Mouse (Mus musculus): ENCODE measurements around the gene 1700029P11Rik. TPM values are rescaled to one million over a fixed set of nuclear protein-coding genes. Genes with fewer than 3 reads are reported as not detected.

Gene 1700029P11Rik
- total RNA-seq, 1 experiment from 2014 or later = not detected

Other genes with a start within 250 kb of the 1700029P11Rik start
- gene Zc3h7b, start 235.5 kb upstream of the 1700029P11Rik start, total RNA-seq (2017) = 13.6 and 14.5 TPM in 2 replicates
- gene Rangap1, start 235.0 kb upstream of the 1700029P11Rik start, total RNA-seq (2017) = 30.6 and 32.8 TPM in 2 replicates
- 26.2 and 29.4 TPM in 2 replicates for gene Tef, start 178.1 kb upstream of the 1700029P11Rik start, total RNA-seq (2017)
- 44.3 and 48.5 TPM in 2 replicates for gene Tob2, start 121.7 kb upstream of the 1700029P11Rik start, total RNA-seq (2017)
- 42.9 and 65.9 TPM in 2 replicates for gene Phf5a, start 108.6 kb upstream of the 1700029P11Rik start, total RNA-seq (2017)
- gene Aco2, start 108.2 kb upstream of the 1700029P11Rik start, total RNA-seq (2017) = 86.2 and 108 TPM in 2 replicates
- gene Polr3h, start 54.3 kb upstream of the 1700029P11Rik start, total RNA-seq (2017) = 11.5 and 12.2 TPM in 2 replicates
- 0.37 TPM in 1 of 2 replicates, not detected in the other for gene Csdc2, start 43.8 kb upstream of the 1700029P11Rik start, total RNA-seq (2017)
- gene Pmm1, start 19.6 kb upstream of the 1700029P11Rik start, total RNA-seq (2017) = 5.0 and 9.6 TPM in 2 replicates
- 33.9 and 49.0 TPM in 2 replicates for gene Xrcc6, start 7.3 kb downstream of the 1700029P11Rik start, total RNA-seq (2017)
- 7.3 and 7.7 TPM in 2 replicates for gene Desi1, start 53.3 kb downstream of the 1700029P11Rik start, total RNA-seq (2017)
- gene Snu13, start 67.1 kb downstream of the 1700029P11Rik start, total RNA-seq (2017) = 74.5 and 74.8 TPM in 2 replicates
- not detected in 2 replicates for gene 4930407I10Rik, start 78.6 kb downstream of the 1700029P11Rik start, total RNA-seq (2017)
- not detected in 2 replicates for gene Mei1, start 89.5 kb downstream of the 1700029P11Rik start, total RNA-seq (2017)
- gene Ccdc134, start 147.4 kb downstream of the 1700029P11Rik start, total RNA-seq (2017) = 35.9 and 37.9 TPM in 2 replicates
- 71.5 and 74.5 TPM in 2 replicates for gene Srebf2, start 166.6 kb downstream of the 1700029P11Rik start, total RNA-seq (2017)
- gene Shisa8, start 232.3 kb downstream of the 1700029P11Rik start, total RNA-seq (2017) = 0.58 and 1.1 TPM in 2 replicates
- gene Tnfrsf13c, start 243.8 kb downstream of the 1700029P11Rik start, total RNA-seq (2017) = 157 and 160 TPM in 2 replicates

Measured in neutrophil, adult 5-6 weeks (primary cell).